Mouse (Mus musculus): ENCODE data around the gene Gcm1.
"Not testable (repeated sequence)": the region's sequence is repeated elsewhere in the genome, so short reads cannot be mapped to it uniquely, and the experiment has no call there.

Gene Gcm1

GRCm38 (mm10) chr9:78046755-78047154 lies 5.0 kb upstream of the Gcm1 start:
- no peak for DNase-seq (ENCODE audit: low read depth, low spot score)

GRCm38 (mm10) chr9:78050452-78050970 lies 1.2 kb upstream of the Gcm1 start:
- no peak for DNase-seq (ENCODE audit: low read depth, low spot score)

DNA sequence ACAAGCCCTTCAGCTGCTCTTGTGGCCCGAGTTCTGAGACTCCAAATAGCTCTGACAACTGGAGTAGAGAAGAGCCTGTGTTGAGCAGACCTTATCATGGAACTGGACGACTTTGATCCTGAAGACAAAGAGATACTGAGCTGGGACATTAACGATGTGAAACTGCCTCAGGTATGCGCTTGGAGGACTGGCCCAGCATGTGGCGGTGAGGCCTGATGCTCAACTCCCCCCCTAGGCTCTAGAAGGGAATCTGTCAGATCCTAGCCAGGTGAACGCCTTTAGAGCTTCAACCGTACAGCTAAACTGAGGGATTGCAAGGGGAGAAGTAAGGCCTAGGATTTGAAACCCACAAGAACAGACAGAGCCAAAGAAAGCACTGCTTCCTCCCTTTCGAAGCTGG lies 2.1 kb downstream of the Gcm1 start:
- no peak for DNase-seq (ENCODE audit: low read depth, low spot score)

GRCm38 (mm10) chr9:78054298-78054697 lies 2.6 kb downstream of the Gcm1 start:
- no peak for DNase-seq (ENCODE audit: low read depth, low spot score)

DNA sequence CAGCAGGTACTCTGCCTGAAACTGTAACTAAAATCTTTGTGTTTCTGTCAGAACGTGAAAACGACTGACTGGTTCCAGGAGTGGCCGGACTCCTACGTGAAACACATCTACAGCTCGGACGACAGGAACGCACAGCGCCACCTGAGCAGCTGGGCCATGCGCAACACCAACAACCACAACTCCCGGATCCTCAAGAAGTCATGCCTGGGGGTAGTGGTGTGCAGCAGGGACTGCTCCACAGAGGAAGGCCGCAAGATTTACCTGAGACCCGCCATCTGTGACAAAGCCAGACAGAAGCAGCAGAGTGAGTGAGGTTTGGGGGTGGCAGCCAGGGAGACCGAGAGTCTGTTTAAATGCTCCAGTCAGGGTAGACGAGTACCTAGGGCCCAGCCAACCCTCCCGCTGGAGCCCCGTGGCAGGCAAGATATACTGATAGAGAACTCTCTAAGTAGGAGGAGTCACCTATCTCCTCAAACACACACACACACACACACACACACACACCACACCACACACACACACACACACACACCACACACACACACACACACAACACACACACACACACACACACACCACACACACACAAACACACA lies 7.9 kb downstream of the Gcm1 start:
- DNase-seq (ENCODE audit: low read depth, low spot score): no peak

DNA sequence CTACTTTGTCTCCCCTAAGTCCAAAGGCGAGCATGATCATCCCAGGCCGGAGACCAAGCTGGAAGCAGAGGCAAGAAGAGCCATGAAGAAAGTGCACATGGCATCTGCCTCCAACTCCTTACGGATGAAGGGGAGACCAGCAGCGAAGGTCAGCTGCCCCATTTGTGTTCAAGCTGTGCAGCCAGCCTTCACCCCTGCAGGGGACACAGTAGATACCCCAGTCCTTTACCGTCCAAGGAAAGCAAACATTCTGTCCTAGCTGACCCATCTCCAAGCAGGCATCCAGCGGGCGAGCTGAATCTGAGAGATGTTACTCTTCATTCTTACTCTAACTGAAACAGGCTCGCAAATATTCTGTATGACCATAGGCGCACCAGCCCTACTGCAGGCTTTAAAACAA lies 10.7 kb downstream of the Gcm1 start:
- no peak for DNase-seq (ENCODE audit: low read depth, low spot score)

- no peak for DNase-seq (ENCODE audit: low read depth, low spot score)
Measured at GRCm38 (mm10) chr9:78064121-78064520, 12.4 kb downstream of the Gcm1 start.

GRCm38 (mm10) chr9:78070496-78070895 lies 18.8 kb downstream of the Gcm1 start:
- no peak for DNase-seq (ENCODE audit: low read depth, low spot score)

GRCm38 (mm10) chr9:78071626-78072025 lies 19.9 kb downstream of the Gcm1 start:
- DNase-seq (ENCODE audit: low read depth, low spot score): no peak

DNA sequence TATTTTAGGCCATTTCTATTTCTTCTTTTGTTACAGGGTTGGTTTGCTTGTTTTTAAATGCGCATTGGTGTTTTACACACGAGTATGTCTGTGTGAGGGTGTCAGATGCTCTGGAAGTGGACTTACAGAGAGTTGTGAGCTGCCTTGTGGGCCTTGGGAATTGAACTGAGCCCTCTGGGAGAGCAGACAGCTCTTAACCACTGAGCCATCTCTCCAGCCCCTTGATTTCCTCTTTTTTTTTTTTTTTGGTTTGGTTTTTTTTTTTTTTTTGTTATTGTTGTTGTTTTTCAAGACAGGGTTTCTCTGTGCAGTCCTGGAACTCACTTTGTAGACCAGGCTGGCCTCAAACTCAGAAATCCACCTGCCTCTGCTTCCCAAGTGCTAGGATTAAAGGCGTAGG lies 21.6 kb downstream of the Gcm1 start:
- DNase-seq (ENCODE audit: low read depth, low spot score): not testable (repeated sequence)

DNA sequence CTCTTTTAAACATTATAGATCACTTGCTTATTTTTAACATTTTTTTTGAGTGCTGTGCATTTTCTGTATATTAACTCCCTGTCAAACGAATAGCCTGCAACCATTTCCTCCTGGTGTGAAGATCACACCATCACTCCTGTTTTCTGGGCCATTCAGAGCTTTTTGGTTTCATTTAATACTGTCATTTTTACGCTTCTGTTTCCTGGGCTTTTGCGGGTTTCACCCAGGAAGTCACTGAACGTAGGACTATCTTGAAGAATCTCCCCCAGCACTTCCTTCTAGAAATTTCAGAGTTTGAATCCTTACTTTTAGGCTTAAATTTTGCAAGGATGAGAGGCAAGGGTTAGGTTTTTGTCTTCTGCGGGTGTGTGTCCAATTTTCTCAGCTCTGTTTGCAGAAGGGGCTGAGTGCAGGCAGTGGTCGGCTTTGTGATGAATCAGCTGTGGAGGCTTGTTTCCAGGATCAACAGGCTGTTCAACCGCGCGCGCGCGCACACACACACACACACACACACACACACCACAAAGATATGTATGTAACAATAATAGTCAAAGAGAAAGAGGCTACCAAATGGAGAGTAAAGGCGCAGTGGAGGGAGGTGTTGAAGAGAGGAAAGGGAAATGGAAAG lies 22.1 kb downstream of the Gcm1 start:
- no peak for DNase-seq (ENCODE audit: low read depth, low spot score)

DNA sequence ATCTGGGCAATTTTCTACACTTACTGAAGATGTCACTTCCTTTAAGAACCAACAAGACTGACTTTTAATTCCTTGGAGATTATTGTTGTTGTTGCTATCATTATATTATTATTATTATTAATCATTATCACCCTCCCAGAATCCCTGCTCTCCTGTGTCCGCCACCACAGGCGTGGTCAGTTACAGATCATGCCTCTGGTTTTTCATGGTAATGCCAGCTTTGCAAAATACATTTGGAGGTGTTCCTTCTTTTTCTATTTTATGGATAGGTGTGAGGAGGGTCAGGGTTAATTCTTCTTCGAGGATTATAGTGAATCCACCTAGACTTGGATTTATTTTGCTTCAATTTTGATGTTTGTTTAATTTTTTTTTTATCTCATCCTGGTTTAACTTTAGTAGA lies 23.5 kb downstream of the Gcm1 start:
- no peak for DNase-seq (ENCODE audit: low read depth, low spot score)

GRCm38 (mm10) chr9:78078240-78078639 lies 26.5 kb downstream of the Gcm1 start:
- peak; percentile 12 for DNase-seq (ENCODE audit: low read depth, low spot score)

DNA sequence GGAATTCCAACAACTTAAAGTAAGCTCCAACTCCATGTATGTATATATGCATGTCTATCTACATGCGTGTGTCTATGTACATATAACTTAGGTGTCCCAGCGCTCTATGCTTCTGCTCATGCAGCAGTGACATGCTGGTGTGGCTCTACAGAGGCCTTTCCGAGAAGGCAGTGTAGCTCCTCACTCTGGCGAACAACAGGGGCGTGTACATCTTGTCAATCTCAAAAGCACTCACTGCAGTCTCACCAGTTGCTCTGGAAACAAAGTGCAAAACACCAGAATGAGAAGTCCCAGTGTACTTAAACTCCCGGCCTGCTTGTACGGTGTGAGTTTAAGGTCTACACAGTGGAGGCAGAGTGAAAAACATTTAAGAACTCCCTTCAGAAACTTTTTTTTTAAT lies 30.1 kb downstream of the Gcm1 start:
- DNase-seq (ENCODE audit: low read depth, low spot score): no peak

- no peak for DNase-seq (ENCODE audit: low read depth, low spot score)
Measured at GRCm38 (mm10) chr9:78084341-78084740, 32.6 kb downstream of the Gcm1 start.

DNA sequence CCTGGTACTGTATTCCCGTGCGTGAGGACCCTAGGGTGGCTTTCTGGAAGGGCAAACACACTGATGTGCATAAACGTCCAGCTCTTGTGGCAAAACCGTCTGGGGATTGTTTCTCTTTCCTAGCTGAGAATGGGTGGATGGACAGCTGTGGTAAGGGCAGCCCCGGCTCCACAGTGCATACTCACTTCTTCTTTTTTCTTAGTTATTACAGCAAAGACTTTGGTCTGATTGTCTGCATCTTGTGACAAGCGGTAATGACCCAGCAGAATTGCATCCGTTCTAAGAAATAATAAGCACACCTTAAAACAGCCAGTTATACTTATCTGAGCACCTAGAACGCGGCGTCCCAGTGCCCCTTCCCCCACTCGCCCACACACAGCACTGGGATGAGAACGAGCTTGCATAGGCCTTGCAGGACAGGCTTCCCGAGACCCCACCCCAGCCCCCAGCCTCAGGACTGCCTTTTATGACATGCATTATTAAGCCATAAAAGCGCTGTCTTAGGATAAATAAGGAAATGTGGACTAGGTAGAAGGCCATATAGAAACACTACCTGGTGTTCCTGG lies 34.1 kb downstream of the Gcm1 start:
- no peak for DNase-seq (ENCODE audit: low read depth, low spot score)

- no peak for DNase-seq (ENCODE audit: low read depth, low spot score)
Measured at GRCm38 (mm10) chr9:78087751-78088150, 36.0 kb downstream of the Gcm1 start.

DNA sequence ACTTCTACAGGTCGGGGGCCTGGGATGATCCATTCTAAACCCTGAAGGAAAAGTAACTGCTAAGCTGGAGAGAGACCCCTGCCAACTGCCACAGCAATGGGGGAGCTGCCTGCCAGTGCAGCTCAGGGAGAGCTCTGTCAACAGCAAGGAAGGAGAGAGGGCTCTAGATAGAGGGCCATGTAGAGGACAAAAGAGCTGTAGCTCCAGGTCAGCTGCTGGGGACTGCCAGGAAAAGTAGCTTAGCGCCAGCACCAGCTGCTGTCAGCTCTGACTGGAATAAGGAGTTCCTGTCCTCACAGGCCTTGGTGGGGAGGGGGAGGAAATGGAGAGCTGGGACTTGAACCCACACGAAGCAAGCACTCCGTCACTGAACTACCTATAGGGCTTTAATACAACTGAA lies 36.8 kb downstream of the Gcm1 start:
- no peak for DNase-seq (ENCODE audit: low read depth, low spot score)

- no peak for DNase-seq (ENCODE audit: low read depth, low spot score)
Measured at GRCm38 (mm10) chr9:78088971-78089370, 37.2 kb downstream of the Gcm1 start.

GRCm38 (mm10) chr9:78089906-78090305 lies 38.2 kb downstream of the Gcm1 start:
- no peak for DNase-seq (ENCODE audit: low read depth, low spot score)

DNA sequence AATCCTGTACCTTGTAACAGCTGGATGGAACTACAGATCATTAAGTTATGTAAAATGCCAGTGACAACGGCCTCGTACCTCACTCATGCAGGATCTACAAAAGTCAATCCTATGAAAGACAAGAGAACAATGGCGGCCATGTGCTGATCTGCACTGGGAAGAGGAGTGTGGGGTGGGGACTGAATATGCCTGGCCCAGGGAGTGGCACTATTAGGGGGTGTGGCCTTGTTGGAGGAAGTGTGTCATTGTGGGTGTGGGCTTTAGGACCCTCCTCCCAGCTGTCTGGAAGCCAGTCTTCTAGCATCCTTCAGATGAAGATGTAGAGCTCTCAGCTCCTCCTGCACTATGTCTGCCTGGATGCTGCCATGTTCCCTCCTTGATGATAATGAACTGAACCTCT lies 38.9 kb downstream of the Gcm1 start:
- no peak for DNase-seq (ENCODE audit: low read depth, low spot score)

- DNase-seq (ENCODE audit: low read depth, low spot score): no peak
Measured at GRCm38 (mm10) chr9:78095686-78096085, 44.0 kb downstream of the Gcm1 start.

DNA sequence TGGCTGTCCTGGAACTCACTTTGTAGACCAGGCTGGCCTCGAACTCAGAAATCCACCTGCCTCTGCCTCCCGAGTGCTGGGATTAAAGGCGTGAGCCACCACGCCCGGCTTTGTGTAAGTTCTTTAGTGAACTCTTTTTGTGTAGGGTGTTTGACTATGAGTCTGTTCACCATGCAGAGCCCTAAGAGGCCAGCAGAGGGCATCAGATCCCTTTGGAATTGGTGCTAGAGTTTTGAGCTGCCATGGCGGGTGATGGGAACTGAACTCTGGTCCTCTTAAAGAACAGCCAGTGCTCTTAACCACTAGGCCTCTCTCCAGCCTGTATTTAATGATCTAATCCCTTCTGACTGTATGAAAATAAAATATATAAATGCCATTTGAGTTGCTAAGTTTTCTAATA lies 44.7 kb downstream of the Gcm1 start:
- DNase-seq (ENCODE audit: low read depth, low spot score): no peak
